Mouse (Mus musculus): Measurements from ENCODE around the gene Casp9.

DNA sequence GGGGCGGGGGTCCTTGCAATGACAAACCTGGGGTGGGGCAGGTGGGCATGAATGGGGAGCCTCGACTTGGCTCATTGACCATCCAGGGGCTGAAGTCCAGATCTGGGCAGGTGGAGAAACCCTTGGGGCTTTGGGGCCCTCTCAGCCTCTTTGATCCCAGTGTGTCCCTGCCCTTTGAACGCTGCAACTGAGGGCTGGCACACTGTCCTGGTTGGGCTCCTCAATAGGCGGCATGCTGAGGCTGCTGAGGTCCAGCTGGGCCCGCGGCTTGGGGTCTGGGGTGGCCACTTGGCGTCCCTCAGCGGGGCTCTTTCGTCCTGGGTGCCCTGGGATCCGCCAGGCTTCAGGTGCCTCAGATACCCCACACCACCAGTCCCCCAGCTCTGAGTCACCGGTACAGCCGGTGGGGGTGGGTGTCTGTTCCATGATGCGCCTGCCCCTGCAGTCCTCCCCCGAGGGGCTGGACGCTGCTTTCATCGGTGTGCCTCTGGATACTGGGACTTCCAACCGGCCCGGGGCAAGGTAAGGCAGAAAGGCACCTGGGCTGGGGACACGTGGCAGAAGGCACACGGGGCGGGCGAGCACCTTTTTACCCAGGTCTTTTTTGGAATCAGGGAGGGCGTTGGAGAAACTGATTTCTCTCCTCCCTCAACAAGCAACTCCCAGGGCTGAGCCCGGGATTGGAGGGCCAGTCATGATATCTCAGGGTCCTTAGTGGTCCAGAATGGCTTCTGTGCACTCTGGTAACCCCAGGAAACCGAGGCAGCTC lies 46.6 kb upstream of the Casp9 start, which contains the start of gene Agmat:
- TF ChIP-seq MAFK (IDR thresholded peaks at IDR 0.05; ENCODE audit: insufficient read depth, low read depth, low read length) (no peak), CHD2 (IDR thresholded peaks at IDR 0.05; ENCODE audit: low read depth, low read length) (no peak), HCFC1 (IDR thresholded peaks at IDR 0.05; ENCODE audit: borderline replicate concordance, insufficient read depth, low read length) (no peak), ZNF384 (IDR thresholded peaks at IDR 0.05; ENCODE audit: low read depth, low read length) (no peak), ZC3H11A (IDR thresholded peaks at IDR 0.05; ENCODE audit: borderline replicate concordance, low read depth, low read length) (no peak)
